Mouse (Mus musculus) layer of hippocampus, postnatal 25 days (tissue): ENCODE measurements around the gene Cyth4. TPM values are rescaled to one million over a fixed set of nuclear protein-coding genes. Genes with fewer than 3 reads are reported as not detected.

ENCODE experiments used
- DNase-seq, 2 experiments: peaks; one replicate each; pipeline ENCODE4 v3.0.0; 2022; ENCODE audit warnings: mixed read lengths in 2 of 2, low spot score in 1 of 2; ENCODE audit errors: extremely low spot score in 1 of 2
- total RNA-seq, 2 experiments: library from RNA; stranded (reverse); gene quantifications; 2 replicates each; pipeline ENCODE4 v1.2.3; 2021

Cyth4 gene
- 10 to 100 TPM; 18.9 to 24.7 TPM for total RNA-seq

- no peak for DNase-seq
Observed at GRCm38 (mm10) chr15:78596914-78597313, at the start of gene Cyth4. Cyth4 (plus strand) TSS chr15:78597047.

GRCm38 (mm10) chr15:78547415-78548335, 49.2 kb upstream of the Cyth4 start:
- no peak for DNase-seq

GRCm38 (mm10) chr15:78548336-78548665, 48.5 kb upstream of the Cyth4 start:
- no peak for DNase-seq

GRCm38 (mm10) chr15:78548711-78549110, 48.1 kb upstream of the Cyth4 start:
- no peak for DNase-seq

- no peak for DNase-seq
Observed at GRCm38 (mm10) chr15:78549189-78549734, 47.6 kb upstream of the Cyth4 start.

- DNase-seq, result peak in 1 of 2 experiments; percentile 14
Observed at GRCm38 (mm10) chr15:78554545-78555313, 42.1 kb upstream of the Cyth4 start.

- no peak for DNase-seq
Observed at GRCm38 (mm10) chr15:78557693-78558535, 38.9 kb upstream of the Cyth4 start.

- no peak for DNase-seq
Observed at GRCm38 (mm10) chr15:78559141-78559979, 37.5 kb upstream of the Cyth4 start.

GRCm38 (mm10) chr15:78563344-78563743, 33.5 kb upstream of the Cyth4 start:
- no peak for DNase-seq

GRCm38 (mm10) chr15:78563937-78564336, 32.9 kb upstream of the Cyth4 start:
- no peak for DNase-seq

- DNase-seq, result no peak
Observed at GRCm38 (mm10) chr15:78564764-78565435, 31.9 kb upstream of the Cyth4 start.

- no peak for DNase-seq
Observed at GRCm38 (mm10) chr15:78567608-78568120, 29.2 kb upstream of the Cyth4 start.

- no peak for DNase-seq
Observed at GRCm38 (mm10) chr15:78570170-78570569, 26.7 kb upstream of the Cyth4 start.

- no peak for DNase-seq
Observed at GRCm38 (mm10) chr15:78571554-78572269, 25.1 kb upstream of the Cyth4 start.

- no peak for DNase-seq
Observed at GRCm38 (mm10) chr15:78572270-78572600, 24.6 kb upstream of the Cyth4 start.

- no peak for DNase-seq
Observed at GRCm38 (mm10) chr15:78572658-78573397, 24.0 kb upstream of the Cyth4 start, which contains the start of gene Rac2. Rac2 (minus strand) TSS chr15:78572783.

GRCm38 (mm10) chr15:78576284-78576810, 20.5 kb upstream of the Cyth4 start:
- no peak for DNase-seq
